Mouse (Mus musculus): ENCODE results near the gene Taf1c.
A peak's percentile ranks its signal among the peaks of the same experiment; 100 is the strongest.

Taf1c gene

DNA sequence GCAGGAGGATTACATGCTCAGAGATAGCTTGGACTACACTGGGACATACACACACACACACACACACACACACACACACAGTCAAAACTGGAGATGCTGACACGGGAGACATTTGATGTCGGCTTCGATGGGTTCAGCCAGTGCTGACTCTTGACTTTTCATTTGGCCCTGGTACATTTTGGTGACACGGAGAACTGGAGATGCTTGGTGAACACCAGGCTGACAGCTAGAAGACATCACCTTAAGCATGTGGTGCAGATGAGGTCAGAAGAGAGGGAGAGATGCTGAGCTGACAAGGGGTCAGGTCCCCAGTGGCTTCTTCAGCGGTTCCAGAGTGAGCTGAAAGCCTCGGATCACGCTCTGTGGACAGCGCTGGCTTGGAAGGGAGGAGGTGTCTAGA is 18.0 kb upstream of the Taf1c start:
- no peak for DNase-seq

DNA sequence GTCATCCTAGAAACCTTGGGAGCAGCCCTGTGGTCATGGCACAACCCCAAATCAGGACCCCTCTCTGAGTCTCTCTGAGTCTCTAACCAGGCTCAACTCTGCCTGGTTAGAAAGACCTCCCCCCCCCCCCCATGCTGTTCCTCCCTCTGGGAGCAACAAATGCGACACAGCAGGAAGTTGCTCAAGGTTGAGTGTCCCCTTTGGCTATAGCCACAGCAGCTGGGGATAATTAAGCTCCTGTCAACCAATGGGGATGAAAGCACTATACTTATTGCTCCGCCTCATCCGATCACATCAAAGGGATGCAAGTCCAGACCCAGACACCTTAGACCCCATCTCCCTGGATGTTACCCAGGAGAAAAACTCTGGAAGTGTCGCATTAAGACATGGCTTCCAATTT is 17.5 kb upstream of the Taf1c start:
- no peak for DNase-seq

DNA sequence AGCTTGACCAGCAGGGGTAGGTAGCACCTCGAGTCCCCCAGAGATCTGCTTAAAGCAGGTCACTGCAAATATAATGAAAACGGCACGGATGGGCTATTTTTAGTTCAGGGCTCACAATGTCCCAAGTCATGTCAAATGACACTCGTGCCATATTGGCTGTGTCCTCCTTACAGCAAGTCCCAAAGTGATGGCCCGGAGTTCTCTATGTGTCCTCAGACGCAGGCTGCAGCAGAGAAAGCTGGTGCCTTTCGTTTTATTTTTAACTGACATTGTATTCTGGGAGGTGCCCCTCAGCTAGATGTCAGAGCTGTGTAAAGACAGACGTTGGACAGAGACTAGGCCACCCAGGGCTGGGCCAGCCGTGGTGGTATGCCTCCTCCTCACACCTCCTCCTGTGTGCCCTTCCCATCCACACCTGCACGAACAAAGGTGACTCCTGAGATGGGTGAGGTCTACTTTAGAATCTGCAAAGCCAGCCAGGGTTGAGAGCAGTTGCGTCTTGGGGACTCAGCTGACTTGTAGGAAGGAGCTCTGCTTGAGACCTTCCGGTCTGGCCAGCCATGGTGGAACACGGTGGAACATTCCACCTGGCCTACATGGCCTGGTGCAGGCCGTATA is 15.9 kb upstream of the Taf1c start:
- DNase-seq, result no peak

DNA sequence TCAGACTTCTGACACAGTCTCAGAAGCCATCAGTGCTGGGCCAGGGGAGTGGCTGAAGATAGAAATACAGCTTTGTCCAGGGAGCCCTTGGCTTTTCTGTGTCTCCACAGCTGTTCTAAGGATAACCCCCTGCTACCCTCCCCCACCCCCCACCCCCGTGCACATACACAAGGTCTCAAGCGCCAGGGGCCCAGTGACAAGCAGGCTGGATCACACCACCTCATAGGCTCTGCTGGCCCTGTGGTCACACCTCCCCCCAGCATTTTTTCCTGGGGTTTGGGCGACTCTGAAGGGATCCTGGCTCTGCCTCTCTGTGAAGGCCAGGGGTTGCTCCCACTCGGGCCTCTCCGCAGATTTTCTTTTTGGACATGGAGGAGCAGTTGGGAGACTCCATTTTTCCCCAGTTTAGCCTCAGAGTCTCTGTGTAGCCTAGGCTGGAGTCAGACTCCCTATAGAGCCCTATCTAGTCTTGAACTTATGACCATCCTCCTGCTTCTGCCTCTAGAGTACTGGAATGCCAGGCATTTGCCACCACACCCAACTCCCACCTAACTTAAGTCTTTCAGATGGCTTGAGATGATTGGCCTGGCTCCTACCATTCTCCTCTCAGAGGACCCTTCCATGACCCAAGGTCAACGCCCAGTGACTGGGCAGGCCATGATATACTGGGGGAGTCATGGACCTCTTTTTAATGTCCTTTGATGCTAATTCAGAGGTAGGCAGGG is 15.3 kb upstream of the Taf1c start:
- no peak for DNase-seq

DNA sequence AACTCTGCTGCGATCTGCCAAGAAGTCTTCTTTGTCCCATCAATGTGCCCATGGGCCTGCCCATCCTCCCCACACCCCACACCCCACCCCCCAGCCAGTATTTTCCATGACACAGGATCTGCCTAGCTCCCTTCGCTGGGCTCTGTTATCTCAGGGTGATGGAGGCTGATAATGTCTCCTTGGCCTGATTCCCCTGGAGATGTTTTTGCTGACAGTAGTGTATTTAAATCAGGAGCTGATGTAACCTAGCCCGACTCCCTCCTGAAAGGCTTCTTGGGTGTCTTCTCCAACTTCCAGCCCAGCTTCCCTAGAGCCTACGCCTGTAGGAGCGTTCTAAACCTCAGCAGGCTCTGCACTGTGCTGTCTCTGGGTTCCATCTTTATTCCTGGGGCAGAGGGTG is 13.9 kb upstream of the Taf1c start:
- DNase-seq, result no peak

DNA sequence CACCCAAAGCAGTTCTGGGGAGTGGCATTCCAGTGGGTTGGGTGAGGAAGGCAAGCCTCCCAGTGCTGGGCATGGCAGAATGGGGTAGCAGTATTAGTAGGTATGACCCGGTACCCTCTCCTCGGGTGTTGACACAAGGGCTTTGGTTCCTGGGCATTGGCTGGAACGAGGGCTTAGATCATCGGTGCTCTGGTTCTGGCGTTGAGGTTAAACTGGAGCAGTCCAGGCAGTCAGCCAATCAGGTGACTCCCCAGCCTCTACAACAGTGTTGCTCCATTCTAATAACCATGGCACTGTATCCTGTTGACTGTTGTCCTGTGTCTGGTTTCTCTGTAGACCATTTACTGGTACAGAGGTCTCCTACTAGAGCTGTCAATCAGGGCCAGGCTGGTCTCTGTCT is 12.6 kb upstream of the Taf1c start:
- DNase-seq, result peak in 1 of 2 experiments; percentile 16

DNA sequence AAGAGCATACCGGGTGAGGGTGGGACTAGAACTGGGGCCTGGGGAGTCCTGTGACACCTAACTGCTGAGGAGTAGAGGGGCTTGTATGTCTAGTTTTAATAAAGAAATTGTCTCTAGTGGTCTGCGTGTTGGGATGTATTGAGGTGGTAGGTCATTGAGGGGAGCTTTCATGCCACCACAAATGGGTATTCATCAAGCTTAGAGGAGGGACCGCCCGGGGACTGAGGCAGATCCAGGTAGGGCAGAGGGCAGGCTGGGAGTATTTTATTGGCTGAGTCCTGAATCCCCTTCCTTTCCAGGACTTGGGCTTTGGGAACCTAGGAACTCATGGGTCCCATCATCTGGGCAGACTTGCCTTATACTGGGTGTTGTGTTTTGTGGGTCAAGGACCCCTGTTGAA is 11.8 kb upstream of the Taf1c start:
- no peak for DNase-seq

DNA sequence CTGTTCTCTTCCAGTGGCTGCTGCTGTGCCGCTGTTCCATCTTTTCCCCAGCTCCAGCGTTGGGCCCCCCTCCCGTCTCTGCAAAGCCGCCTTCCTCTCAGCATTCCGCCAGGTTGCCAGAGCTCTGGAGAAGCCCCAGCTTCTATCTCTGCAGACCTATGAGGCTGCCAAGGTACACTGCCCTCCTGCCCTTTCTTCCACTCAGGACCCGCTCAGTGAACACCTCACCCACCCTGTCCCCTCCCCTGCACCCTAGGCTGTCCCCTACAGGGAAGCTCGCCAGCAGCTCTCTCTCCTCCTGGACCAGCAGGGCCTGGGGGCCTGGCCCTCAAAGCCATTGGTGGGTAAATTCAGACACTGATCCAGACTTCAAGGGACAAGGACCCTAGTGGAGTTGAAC is 11.3 kb upstream of the Taf1c start:
- no peak for DNase-seq

DNA sequence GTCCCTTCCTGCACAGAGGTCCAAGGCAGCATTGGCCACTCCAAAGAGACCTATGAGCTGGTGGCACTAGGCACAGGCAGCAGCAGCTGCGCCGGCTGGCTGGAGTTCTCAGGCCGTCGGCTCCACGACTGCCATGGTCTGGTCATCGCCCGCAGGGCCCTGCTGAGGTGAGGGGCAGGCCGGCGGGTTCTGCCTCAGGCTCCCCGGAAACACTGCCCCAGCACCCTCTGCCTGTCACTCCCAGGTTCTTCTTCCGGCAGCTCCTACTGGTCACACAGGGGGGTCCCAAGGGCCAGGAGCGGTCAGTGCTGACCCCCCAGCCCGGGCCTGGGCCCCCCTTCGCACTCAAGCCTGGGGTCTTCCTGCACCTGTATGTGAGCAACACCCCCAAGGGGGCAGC is 10.1 kb upstream of the Taf1c start:
- no peak for DNase-seq

DNA sequence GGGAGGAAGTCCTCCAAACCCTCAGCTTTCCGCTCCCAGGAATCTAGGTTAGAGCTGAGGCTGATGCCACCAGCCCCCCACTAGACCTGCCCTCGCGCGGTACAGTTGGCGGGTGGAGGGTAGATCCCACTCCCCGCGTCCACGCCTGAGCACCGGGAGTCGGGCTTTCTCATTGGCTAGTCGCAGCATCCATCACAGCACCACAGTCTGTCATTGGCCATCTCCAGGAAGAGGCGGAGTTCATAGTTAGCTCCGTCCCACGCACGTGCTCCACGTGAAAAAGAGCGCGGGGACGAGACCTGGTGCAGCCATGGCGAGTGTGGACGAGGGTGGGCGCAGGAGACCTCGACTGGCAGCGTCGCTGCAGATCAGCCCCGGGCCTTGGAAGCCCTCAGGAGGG is 7.4 kb upstream of the Taf1c start, which contains the start of gene Adad2:
Gene Adad2, plus strand, starts transcription at position 277 of the 400 bp plus-strand sequence.
- DNase-seq, result no peak

DNA sequence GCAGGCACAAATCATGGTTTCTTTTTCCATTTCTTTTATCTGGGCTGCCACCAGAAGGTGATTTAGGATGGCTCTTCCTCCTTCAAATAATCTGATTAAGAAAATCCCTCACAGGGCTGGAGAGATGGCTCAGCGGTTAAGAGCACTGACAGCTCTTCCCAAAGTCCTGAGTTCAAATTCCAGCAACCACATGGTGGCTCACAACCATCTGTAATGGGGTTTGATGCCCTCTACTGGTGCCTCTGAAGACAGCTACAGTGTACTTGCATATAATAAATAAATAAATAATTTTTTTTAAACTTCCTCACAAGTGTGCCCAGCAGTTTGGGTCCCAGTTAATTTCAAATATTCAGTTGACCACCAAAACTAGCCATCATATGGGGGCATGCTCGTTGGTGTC is 1.2 kb upstream of the Taf1c start:
- no peak for DNase-seq

DNA sequence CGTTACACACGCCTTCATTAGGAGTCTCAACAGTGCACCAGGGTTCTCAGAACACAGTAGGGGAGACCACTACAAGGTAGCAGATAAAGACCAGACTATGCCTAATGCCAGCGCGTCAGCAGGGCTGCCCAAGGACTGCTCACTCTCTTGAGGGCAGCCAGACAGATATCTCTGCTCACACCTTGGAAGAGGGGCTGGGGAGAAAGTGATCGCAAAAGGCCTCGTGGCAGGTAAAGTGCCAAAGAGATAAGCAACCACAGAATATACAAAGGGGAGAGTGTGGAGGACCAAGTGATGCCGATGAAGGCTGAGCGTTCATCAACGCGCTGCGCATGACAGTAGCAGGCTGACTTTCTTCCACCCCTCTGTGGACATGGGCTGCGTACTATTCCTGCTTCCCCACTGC is 621 bp downstream of the Taf1c start:
- DNase-seq, result no peak

DNA sequence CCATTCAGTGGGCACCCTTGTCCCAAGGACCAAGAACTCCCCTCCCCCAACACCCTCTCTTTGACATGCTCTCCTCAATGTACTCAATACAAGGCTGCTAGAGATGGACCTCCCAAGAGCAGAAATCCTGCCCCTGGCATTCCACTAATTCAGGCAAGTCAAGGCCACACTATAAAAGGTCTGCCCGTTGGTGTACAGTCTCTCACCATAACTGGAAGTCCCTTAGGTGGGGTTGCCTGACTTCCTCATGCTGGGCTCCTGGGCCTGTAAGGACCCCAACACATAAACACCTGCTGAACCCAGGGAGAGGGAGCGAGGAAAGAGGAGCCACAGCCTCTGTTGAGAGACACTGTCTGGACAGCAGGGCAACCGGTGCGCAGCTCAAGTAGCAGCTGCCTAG is 1.3 kb downstream of the Taf1c start:
- no peak for DNase-seq

DNA sequence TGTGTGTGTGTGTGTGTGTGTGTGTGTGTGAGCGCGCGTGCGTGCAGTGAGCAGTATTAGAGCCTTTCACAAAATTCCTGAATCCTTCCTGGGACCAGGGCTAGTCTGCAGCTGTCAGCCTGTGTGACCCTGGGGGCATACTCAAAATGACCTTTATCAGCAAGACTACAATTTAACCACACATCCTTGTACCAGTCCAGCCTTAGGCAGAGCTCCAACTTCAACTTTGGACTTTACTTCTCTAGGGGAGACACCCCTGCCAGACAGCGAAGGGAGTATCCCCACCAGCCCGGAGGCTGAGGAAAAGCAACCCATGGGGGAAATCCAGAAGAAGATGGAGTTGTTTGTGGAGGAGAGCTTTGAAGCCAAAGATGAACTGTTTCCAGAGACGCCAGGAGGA is 13.6 kb downstream of the Taf1c start:
- DNase-seq, result peak; percentile 57 to 70

DNA sequence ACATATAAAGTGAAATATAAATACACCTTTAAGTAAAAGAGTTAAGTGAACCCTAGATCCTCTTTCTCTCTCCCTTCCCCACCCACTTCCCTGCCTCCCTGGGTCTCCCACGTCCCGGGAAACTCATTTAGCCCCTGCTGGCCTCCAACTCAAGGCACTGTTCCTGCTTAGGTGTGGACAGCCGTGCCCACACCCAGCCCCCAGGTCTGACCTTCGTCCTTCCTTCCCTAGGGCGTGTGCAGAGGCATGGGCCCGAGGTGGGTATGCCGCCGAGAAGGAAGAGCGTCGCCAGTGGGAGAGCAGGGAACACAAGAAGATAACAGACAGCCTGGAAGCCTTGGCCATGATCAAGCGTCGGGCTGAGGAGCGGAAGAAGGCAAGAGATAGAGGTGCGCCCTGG is 14.7 kb downstream of the Taf1c start:
- DNase-seq, result peak in 1 of 2 experiments; percentile 32

DNA sequence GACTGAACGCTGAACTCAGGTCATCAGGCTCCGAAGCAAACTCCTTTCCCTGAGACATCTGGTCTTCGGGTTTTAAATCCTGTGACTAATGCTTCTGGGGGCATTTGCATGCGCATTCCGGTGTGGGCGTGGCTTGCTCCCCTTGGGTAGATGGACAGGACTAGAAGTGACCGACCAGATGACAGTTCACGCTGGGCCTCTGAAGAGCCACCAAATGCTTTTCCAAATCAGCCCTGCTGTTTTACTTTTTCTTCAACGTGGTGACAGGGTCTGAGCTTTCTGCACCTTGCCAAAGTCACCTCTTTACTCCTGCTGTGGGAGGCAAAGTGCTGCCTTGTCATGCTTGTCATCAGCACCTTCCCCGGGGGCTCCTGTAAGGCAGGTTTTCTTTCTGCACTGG is 16.2 kb downstream of the Taf1c start:
- DNase-seq, result no peak

DNA sequence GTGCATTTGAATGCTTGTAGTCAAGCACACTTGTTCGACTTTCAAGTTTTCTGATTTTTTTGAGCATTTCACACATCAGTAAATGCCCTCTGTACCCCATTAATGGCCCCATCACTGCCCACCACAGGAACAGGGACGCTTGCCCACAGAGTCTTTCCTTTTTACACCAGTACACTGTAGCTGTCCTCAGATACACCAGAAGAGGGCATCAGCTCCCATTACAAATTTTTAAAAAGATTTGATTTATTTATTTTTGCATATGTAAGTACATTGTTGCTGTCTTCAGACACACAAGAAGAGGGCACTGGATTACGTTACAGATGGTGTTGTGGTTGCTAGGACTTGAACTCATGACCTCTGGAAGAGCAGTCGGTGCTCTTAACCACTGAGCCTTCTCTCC is 16.7 kb downstream of the Taf1c start:
- no peak for DNase-seq

DNA sequence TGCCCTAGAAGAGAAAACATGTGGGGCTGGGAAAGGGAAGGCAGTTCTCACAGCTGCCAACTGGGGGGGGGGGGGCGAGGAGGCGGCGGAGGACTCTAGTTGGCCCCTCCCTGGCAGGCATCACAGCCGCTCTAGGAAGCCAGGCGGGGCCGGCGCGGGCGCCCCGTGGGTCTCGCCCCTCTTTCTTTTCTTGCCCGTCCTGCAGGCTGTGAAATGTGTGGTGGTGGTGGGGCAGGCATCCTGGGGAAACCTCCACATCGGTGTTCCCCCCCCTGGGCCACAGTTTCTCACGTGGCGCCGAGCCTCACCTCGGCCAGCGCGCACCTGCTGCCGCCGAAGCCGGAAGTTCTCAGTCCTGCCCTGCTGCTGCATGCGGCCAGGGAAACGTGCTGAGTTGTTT is 19.1 kb downstream of the Taf1c start:
- DNase-seq, result no peak

DNA sequence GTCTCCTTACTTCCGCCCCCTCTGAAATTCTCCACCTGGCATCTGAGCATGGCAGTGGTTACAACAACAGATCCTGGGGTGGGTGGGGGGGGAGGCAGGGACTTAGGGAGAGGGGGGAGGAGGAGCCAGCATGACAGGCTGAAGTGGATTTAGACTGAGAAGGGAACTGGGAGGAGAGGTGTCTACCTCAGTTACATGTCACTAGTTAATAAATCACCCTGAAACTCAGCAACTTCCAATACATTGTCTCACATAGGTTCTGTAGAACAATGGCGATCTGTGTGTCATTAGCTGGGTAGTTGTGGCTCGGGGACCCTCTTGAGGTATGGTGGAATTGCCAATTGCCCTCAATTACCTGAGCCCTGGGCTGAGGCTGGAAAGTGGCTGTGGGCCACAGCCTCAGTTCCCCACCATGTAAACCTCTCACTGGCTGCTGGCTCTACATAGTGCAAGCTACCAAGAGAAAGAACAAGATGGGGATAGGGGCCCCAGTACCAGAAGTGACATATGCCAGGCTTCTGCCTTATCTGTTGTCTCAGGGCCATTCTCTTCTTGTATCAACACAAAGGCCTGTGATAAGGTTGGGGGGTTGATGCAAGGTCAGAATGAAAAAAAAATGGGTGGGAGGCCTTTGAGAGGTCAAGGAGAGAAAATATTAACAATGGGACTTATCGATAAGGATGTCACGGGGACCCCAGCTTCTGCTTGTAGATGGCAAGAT is 24.4 kb downstream of the Taf1c start:
- no peak for DNase-seq

DNA sequence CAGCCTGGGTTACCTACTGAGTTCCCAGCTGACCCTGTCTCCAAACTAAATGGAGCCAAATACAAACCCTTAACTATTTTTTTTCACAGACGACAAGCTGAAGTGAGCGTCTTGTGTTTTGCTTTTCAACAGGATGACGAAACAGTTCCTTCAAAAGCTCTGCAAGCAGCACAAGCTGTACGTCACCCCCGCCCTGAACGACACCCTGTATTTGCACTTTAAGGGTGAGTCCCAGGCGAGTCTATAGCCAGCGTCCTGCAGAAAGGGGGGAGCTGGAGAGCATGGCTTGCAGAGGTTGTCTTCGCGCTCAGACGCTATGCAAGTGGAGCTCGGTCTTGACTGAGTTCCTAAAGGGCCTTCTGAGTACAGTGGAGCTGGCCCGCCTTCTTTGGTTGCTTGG is 25.9 kb downstream of the Taf1c start:
- DNase-seq, result no peak

DNA sequence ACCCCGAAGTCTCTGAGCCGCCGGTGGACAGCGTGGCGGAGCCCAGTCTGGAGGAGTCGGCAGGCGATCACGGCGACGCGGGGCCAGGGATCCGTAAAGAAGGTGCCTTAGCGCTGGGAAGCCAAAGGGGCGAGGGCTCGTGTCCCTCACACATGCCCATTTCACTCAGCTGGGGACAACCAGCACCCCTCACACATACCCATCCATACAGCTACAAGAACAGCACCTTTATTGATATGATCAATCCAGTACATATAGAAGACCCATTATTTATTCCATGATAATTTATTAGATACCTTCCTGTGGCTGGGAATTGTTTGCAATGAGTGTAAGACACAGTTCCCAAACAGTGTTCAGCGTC is 29.7 kb downstream of the Taf1c start:
- DNase-seq, result no peak

DNA sequence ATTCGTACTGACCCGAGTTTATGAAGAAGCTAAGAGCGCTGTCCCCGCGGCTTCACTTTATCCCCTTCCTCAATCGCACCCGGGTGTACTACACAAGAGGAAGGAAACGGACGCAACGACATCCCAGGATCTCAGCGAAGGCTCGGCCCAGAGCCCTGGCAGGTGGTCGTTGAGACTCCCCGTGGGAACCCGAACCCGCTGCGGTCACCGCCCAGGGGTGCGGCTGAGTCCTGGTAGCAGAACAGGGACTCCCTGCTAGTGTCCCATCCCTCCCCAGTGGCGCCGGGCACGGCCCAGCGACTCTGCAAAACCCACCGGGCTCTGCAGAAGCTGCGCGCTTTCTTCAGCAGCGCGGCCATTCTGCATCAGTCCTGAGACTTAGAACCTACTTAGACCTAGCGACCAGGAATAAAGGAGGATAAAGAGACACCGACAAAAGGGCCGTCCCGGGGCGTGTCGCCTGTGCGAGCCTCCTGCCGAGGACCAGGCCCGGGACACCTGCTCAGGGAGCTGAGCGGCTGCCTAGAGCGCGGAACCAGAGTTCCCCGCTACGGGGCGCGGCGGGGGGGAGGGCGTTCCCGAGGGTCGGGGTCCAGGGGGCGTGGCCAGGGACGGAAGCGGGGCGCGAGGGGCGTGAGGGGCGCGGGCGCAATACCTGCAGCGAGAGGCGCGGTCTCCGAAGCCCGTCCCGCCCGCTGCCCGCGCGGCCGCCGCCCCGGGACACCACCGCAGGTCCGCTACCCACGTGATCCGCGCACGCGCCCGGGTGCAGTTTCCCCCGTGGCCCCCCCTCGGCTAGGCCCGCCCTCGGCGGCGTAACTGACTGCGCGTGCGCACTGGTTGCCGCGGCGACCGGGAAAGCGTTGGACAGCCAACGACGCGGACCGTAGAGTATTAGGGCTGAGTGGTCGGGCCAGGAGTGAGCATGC is 30.3 kb downstream of the Taf1c start, which contains the start of the genes Hsdl1 and Dnaaf1:
Gene Hsdl1, minus strand, starts transcription at position 747 of the 929 bp plus-strand sequence.
Gene Dnaaf1, plus strand, starts transcription at position 799 of the 929 bp plus-strand sequence.
- DNase-seq, result peak; percentile 95 to 99

DNA sequence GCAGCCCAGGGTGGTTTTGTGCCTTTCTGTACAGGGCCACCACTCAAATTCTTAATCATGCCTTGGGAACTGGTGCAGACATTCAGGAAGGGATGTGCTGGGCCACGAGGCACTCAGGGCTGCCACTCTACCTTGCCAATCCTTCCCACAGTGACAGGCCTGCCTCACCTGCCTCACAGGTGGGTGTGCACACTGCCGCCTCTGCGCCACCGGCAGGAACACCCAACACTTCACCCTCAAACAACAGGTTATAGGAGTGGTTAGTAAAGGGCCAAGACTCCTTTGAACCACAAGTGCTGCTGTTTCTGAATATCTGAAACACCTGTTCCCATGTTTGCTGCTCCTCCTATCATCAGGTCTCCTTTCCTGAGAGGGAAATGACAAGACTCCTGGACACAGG is 32.6 kb downstream of the Taf1c start:
- no peak for DNase-seq

Measured in kidney, postnatal 36 days (tissue).